Mouse (Mus musculus) kidney, adult 2 months (tissue): ENCODE measurements around the gene Pgpep1.

Experiments
- CTCF ChIP-seq: fragments of 200-500 bp; conservative IDR thresholded peaks from 2 replicates; pipeline ENCODE4 v1.5.1; 2011; ENCODE audit warnings: low read depth, mild to moderate bottlenecking, control low read depth, low read length, moderate library complexity, mixed read lengths; ENCODE audit not compliant: insufficient read depth, insufficient read length
- POLR2A ChIP-seq: fragments of 200-500 bp; IDR thresholded peaks from one replicate; pipeline ENCODE4 v1.6.1; 2011; ENCODE audit warnings: low read depth, low read length, control low read depth

DNA sequence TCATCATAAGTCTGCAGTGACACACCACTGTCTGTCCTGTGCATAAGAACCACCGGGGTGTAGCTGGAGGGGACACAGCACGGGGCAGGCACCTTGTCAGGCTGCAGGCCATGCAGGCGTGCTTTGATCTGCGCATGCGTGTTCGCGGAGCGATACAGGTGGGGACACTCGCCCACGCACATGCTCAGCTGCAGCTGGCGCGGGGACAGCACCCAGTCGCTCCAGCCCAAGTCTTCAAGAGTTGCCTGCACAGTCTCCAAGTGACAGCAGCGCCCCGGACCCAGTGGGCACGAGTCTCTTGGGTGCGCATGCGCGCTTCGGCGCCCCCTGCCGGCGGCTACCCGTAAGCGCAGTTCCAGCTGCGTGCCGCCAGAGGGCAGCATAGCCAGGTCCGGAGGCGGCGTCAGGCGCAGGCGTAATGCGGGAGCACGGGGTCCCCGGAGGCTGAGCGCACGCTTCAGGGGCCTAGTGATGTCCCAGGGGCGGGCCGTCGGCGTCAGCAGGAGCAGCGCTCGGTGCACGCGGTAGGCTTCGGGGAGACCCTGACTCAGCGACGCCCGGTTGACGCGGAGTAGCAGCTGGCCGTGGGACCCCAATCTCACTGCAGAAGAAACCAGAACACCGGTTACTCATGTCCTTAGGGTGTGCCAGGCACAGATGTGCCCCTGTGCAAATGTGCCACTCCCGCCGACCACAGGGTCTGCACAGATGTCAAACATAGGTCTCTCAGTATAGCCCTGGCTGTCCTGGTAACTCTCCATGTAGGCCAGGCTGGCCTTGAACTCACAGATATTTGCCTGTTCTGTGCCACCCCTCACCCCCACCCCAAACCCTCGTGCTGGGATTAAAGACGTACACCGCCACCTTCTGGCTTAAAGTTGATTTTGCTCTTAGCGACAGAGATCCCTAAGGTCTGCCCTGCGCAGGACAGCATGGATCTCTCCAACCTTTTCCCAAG lies 30.3 kb downstream of the Pgpep1 start:
- peak; percentile 99 for TF ChIP-seq CTCF
- no peak for TF ChIP-seq POLR2A
